Mouse (Mus musculus) NIH3T3 (cell line): ENCODE results near the gene Mcub.

Source experiments
- DNase-seq: peaks from one replicate; pipeline ENCODE4 v3.0.0-alpha.2; 2012; ENCODE audit warnings: low read depth

Gene Mcub

GRCm38 (mm10) chr3:129949158-129949773 lies 20.7 kb downstream of the Mcub start:
- DNase-seq: no peak

GRCm38 (mm10) chr3:129948359-129948758 lies 21.6 kb downstream of the Mcub start:
- DNase-seq: no peak

DNA sequence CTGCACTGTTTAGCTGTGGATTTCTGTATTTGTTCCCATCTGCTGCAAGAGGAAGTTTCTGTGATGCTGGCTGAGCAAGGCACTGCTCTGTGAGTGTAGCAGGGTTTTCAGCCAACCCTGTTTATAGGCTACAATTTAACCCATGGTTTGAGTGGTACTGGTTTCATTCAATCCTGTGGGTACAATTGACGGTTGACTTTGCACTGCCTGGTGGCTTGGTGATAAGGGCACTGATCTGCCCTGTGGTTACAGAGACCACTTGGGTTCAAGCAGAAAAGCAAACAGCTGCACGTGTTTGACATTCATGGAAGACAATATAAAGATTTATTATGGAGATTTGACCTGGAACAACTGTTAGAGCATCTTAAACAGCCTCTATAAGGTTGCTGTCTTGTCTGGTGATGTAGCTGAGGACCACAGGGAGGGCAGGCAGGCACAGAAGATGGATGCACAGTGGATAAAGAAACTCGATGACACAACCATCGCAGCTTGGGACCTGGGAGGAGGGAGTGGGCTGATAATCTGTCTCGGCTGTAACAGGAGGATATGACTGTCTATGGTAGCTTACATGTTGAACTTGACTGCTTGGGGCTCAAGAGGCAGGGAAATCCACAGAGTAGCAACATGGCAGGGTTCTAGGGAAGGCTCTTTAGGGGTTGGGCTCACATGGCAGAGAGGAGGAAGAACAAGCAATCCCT lies 23.6 kb downstream of the Mcub start:
- no peak for DNase-seq

GRCm38 (mm10) chr3:129943813-129944212 lies 26.2 kb downstream of the Mcub start:
- no peak for DNase-seq

DNA sequence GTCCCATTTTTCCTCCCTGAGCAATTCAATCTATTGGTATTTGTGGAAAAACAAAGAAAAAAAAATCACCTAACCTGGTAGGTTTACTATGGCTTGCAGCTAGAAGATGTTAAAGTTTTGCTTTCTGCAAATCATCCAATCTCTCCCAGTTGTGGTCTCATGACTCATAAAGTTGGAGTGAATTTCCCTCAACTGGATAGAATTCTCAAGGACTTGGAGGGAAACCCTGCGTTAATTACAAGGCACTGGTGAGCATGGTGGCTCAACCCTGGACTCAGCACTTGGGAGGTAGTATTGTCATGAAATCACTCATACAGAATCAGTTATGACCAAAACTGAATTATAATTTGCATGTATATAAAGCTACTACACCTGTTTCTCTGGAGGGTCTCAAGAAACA lies 28.7 kb downstream of the Mcub start:
- peak; percentile 75 for DNase-seq

DNA sequence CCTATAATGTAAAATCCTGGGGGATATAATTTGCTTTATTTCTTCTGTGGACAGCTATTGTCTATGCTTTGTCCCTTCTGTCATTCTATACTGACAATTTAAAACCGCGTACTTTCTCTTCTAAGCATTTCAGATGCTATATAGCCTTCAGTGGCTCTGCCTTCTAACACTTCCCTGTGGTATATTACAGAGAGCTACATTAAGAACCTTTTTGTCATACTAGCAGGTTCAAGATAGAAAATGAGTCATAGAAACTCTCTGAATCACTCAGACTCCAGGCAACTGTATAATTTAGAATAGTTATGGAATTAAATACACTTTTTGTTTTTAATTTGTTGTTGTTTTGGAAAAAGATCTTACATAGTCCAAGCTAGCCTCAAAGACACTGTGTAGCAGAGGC lies 29.2 kb downstream of the Mcub start:
- peak; percentile 17 for DNase-seq

GRCm38 (mm10) chr3:129939058-129939457 lies 30.9 kb downstream of the Mcub start:
- DNase-seq: no peak

GRCm38 (mm10) chr3:129937848-129938247 lies 32.2 kb downstream of the Mcub start:
- peak; percentile 94 for DNase-seq

DNA sequence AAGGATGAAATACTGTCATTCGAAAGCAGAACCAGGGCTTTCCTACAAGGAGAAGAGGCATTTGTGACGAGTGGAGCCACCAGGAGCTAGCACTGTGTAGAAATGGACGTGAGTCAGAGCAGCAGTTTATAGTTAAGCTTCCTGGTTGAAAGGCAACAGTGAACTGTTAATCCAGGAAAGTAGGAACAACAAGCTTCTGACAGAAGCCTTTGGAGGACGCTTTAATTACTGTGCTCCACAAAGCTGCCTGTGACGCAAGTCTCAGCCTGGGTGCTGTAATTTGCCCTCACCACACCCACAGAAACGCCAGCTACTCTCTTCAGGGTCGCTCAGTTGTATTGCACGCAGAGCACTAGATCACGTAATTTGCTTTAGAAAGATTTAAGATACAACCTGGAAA lies 33.4 kb downstream of the Mcub start:
- DNase-seq: peak; percentile 18

GRCm38 (mm10) chr3:129932443-129932842 lies 37.6 kb downstream of the Mcub start:
- DNase-seq: peak; percentile 55

DNA sequence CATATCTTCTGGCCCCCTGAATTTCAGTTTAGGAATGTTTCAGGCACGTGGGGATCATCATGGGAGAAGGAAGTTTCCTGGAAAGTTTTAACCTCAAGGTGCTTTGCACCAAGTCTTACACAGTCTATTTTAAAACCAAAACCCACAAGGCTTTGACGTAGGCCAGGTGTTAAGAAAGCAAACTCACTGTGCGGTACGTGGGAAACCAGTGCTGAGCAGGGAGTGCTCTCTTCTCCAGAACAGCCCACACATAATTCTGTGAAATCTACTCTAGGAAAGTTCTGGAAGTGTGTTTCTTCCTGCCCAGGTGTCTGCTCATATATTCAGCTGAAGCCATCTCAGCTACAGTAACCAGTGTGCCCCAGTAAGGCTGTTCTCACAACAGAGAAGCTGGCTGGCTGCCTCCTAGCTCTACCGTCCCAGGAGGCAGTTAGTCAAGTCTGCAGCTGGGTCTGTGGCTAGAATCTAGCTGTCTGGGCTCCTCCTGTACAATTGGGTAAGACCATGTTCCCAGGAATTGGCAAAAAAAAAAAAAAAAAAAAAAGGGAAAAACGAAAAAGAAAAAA lies 39.7 kb downstream of the Mcub start:
- DNase-seq: peak; percentile 76

DNA sequence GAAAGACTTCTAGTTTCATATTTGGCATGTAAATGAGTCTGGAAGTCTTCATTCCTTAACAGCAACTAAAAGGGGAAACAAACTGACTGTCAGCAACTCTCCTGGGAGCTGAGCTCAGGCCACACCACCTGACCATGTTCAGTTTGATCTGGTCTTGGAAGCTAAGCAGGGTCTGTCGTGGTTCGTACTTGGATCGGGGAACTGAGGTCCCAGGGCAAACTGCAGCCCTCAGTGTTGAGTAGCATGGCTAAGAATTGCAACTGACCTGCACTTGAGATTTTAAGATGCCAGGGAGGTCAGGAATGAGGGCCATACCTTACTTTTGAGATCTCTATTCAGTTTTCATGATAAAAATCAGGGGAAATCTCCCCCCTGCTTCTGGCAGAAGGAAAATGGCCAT lies 44.1 kb downstream of the Mcub start:
- DNase-seq: no peak

GRCm38 (mm10) chr3:129923581-129923980 lies 46.4 kb downstream of the Mcub start:
- no peak for DNase-seq

GRCm38 (mm10) chr3:129918434-129918833 lies 51.6 kb downstream of the Mcub start:
- DNase-seq: peak; percentile 89

GRCm38 (mm10) chr3:129917424-129917823 lies 52.6 kb downstream of the Mcub start:
- DNase-seq: no peak

DNA sequence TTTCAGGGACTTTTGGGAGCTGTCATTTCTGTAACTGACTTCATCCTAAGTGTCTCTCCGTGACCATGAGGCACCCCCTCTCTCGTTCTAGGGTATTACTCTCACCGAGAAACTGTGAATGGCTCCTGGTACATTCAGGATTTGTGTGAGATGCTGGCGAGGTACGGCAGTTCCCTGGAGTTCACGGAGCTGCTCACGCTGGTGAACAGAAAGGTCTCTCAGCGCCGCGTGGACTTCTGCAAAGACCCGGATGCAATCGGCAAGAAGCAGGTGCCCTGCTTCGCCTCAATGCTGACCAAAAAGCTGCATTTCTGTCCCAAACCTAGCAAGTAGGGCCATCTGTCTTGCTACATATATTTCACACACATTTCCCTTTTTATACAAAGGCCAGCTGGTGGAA lies 56.8 kb downstream of the Mcub start:
- no peak for DNase-seq

- no peak for DNase-seq
Measured at GRCm38 (mm10) chr3:129912025-129912424, 58.0 kb downstream of the Mcub start.

DNA sequence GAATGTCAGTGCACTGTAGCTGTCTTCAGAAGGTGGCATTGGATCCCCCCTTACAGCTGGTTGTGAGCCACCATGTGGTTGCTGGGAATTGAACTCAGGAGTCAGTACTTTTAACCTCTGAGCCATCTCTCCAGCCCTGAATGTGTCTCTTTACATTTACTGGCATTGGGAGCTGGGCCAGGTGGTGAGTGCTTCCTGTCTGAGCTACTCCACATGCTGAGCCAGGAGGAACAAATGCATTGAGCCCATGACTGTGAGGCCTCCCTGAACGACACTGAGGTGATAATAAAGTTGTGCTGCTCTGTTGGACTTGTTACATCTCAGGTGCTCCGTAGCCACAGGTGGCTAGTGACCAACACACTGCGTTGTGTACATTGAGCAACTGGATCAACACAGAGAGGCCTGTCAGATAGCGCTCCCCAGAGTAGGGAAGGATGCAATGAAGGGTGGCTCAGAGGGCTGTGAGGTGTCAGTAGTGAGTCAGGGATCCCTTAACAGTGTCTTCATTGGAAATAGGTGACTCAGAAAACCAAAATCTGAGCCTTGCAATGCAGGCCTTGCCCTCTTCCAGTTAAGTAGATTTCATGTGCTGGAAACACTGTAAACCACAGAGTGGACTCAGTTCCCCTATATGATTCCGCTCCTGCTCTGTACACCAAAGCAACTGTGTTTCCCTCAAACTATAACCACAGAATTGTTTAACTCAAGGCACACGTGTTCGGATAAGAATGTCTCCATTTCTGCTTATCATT lies 65.4 kb downstream of the Mcub start:
- DNase-seq: peak; percentile 56

DNA sequence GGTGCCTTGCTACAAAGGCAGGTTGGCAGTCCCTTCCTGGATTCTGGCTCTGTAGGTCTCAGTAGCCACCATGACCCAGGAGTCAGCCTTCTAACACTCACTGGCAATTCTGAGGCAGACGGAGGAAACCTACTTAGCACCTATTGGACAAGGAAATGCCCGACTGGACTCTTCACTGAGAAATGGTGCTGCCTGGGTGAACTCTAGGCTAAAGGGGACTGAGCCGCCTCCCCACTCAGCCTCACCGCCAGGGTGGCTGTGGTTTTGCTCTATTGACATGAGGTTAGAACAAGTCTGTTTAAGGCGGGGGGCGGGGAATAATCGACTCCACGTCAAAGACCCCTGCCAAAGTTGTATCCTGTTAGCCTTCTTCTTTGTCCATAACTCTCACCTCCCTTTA lies 66.1 kb downstream of the Mcub start:
- no peak for DNase-seq

DNA sequence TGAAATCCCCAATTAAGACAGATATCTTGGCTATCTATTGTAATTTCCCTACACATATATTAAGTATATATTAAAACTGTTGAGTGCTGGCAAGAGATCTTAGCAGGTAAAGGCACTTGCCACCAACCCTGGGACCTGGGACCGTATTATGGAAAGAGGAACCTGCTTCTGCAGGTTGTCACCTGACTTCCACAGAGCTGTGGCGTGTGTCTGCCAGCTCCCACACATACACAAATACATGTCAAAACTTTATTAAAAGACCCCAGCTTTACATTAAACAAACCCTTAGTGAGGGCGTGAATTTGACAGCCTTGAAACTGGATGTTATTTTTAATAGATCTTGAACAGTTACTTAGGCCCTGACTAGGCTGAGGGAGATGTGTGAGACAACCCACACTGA lies 66.6 kb downstream of the Mcub start:
- no peak for DNase-seq

- DNase-seq: peak; percentile 88
Measured at GRCm38 (mm10) chr3:129901271-129901809, 68.7 kb downstream of the Mcub start, which contains the start of gene Casp6. TSS of gene Casp6 (plus strand) at chr3:129901425.

DNA sequence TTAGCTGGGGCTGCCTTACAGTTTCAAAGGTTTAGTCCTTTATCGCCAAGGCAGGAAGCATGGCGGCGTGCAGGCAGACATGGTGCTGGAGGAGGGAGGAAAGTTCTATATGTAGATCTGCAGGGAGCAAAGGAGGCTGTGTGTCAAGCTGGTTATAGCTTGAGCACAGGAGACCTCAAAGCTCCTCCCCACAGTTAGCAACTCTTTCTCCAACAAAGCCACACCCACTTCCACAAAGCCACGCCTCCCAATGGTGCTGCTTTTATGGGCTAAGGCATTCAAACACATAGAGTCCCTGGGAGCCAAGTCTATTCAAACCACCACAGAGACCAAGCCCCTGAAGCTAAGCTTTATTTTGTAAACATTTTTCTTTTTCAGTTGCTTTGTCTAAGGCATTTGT lies 71.1 kb downstream of the Mcub start:
- peak; percentile 16 for DNase-seq

DNA sequence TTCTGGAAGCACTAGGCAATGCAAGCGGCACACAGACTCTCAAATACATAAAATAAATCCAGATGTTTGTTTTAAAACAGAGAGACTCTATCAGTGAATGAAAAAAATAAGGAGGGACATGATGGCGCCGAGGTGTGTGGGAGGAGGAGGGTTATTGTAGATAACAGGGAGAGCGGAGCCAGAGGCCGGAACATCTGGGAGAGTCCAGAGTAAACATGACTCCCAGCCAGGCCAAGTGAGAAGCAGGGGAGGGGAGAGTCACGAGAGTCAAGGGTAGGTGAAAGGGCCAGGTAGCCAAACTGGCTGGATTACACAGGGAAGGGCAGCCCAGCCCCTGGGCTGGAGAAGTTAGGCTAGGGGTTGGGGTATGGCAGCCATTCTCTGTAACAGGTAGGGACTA lies 73.4 kb downstream of the Mcub start:
- no peak for DNase-seq
